Mouse (Mus musculus) heart, embryonic 15.5 days (tissue): Measurements from ENCODE around the gene Clmp. TPM values are rescaled to one million over a fixed set of nuclear protein-coding genes. Genes with fewer than 3 reads are reported as not detected.
"Not testable (repeated sequence)": the region's sequence is repeated elsewhere in the genome, so short reads cannot be mapped to it uniquely, and the experiment has no call there.

Experiments
- ATAC-seq: fragments of 200-750 bp; cut with Nextera tagmentation; replicated peaks from 2 replicates; pipeline ENCODE4 v1.8.0; 2017; ENCODE audit warnings: low read depth, moderate TSS enrichment; ENCODE audit not compliant: insufficient number of reproducible peaks, insufficient read depth, low FRiP score
- H3K27ac ChIP-seq: fragments of 300-500 bp; sonication (generic); 2 replicates; pipeline ENCODE4 v1.5.1; 2015; ENCODE audit warnings: mild to moderate bottlenecking, inconsistent platforms
- H3K27me3 ChIP-seq: fragments of 300-500 bp; sonication (generic); 2 replicates; pipeline ENCODE4 v1.6.1; 2015; ENCODE audit warnings: inconsistent platforms
- H3K36me3 ChIP-seq: fragments of 300-500 bp; sonication (generic); 2 replicates; pipeline ENCODE4 v1.6.1; 2015; ENCODE audit warnings: mild to moderate bottlenecking, inconsistent platforms
- H3K4me1 ChIP-seq: fragments of 300-500 bp; sonication (generic); replicated peaks from 2 replicates; pipeline ENCODE4 v1.6.1; 2015; ENCODE audit warnings: inconsistent platforms
- H3K4me2 ChIP-seq: fragments of 300-500 bp; sonication (generic); 2 replicates; pipeline ENCODE4 v1.6.1; 2015; ENCODE audit warnings: inconsistent platforms, mild to moderate bottlenecking, moderate library complexity
- H3K4me3 ChIP-seq: fragments of 300-500 bp; sonication (generic); 2 replicates; pipeline ENCODE4 v1.5.1; 2015; ENCODE audit warnings: mild to moderate bottlenecking, inconsistent platforms
- H3K9ac ChIP-seq: fragments of 300-500 bp; sonication (generic); 2 replicates; pipeline ENCODE4 v1.6.1; 2015; ENCODE audit warnings: mild to moderate bottlenecking, inconsistent platforms
- H3K9me3 ChIP-seq: fragments of 300-500 bp; sonication (generic); replicated peaks from 2 replicates; pipeline ENCODE4 v1.6.1; 2016; ENCODE audit warnings: inconsistent platforms
- WGBS: fragments of 180-500 bp; shearing (Covaris S2); methylation state at CpG from one replicate; pipeline ENCODE4 v1.1.7; 2015; ENCODE audit warnings: mixed read lengths; 5-methylcytosine and 5-hydroxymethylcytosine counted together
- polyA plus RNA-seq: library from polyadenylated mRNA; unstranded; fragments of >200 nt; fragmentation: Nextera tagmentation; extraction: Ambion mirVana; gene quantifications from 2 replicates; pipeline ENCODE4 v1.2.1, GENCODE M21; 2015

Clmp gene
- polyA plus RNA-seq, 1 experiment from 2014 or later, result 7.9 TPM

DNA sequence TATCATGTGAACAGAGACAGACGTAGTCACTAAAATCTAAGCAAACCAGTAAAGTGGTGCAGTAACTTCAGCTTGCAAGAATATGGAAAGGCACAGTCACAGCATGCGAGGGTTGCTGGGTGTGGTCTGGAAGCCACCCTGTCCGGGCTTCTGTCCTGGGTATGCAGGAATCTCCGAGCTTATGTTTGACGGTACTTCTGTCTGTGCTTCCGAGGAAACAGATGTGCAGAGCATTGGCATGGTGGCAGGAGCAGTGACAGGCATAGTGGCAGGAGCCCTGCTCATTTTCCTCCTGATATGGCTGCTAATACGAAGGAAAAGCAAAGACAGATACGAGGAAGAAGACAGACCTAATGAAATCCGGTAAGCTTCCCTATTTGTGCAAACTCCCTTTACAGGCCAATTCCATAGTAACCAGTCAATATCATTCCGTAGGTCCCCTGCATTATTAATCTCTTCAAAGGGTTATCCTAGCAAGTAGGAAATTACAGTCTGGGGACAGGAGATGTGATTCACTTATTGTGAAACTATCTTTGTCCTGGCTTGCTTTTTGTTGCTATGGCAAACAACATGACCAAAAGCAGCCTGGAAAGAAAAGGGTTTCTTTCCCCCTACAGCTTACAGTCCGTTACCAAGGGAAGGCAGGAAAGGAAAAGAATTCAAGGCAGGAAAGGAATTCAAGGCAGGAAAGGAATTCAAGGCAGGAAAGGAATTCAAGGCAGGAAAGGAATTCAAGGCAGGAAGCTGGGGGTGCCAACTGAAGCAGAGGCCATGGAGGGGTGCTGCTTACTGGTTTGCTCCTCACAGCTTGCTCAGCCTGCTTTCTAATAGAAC is 95.3 kb downstream of the Clmp start:
- Histone ChIP-seq H3K36me3 (no peaks in the 10 kb centered on the region), H3K9ac (no peak overlapping the region), H3K9me3 (no peaks in the 10 kb centered on the region), H3K4me1 (peaks cover 22% of the 10 kb centered on the region), H3K27ac (peak overlapping the region; percentile 69), H3K27me3 (no peaks in the 10 kb centered on the region), H3K4me3 (no peak overlapping the region), H3K4me2 (no peak overlapping the region)
- no peak for ATAC-seq
- WGBS, result 67% methylated on average over 11 of the region's 11 CpGs

DNA sequence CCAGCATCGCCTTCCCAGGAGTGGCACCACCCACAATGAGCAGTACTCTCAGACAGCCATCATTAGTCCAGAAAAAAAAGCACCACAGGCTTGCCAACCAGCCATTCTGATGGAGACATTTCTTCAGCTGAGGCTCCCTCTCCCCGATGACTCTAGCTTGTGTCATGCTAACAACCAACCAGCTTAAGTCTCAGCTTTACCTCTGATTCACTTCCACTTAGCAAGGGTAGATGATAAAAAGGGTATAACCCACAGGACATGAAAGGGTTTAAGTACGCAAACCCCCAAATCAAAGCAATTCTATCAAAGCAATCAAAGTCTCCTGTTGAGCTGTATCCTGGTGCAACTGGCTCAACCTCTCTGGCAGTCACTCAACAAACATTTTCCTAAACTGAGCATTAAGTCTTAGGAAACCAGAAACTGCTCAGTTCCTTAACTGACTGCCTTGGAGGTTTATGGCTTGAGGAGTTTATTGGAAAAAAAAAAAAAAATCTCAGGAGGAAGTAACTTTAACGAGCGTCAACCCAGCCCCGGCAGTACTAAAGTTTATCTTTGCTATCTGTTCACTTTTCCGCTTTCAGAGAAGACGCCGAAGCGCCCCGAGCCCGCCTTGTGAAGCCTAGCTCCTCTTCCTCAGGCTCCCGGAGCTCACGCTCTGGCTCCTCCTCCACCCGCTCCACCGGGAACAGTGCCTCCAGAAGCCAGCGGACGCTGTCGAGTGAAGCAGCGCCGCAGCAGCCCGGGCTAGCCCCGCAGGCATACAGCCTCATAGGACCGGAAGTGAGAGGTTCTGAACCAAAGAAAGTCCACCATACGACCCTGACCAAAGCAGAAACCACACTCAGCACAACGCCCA is 96.2 kb downstream of the Clmp start:
- peak overlapping the region; percentile 69 for H3K27ac ChIP-seq
- 25% methylated on average over 26 of the region's 26 CpGs for WGBS
- ATAC-seq, result peak; percentile 47
- H3K4me3 ChIP-seq, result peak overlapping the region; percentile 27
- H3K9me3 ChIP-seq, result no peaks in the 10 kb centered on the region
- no peaks in the 10 kb centered on the region for H3K27me3 ChIP-seq
- H3K4me1 ChIP-seq, result peaks cover 16% of the 10 kb centered on the region; the same call in 1 of the 2 replicates
- H3K9ac ChIP-seq, result peak overlapping the region; percentile 19; the same call in 1 of the 2 replicates
- H3K36me3 ChIP-seq, result no peaks in the 10 kb centered on the region
- H3K4me2 ChIP-seq, result peak overlapping the region; percentile 54

DNA sequence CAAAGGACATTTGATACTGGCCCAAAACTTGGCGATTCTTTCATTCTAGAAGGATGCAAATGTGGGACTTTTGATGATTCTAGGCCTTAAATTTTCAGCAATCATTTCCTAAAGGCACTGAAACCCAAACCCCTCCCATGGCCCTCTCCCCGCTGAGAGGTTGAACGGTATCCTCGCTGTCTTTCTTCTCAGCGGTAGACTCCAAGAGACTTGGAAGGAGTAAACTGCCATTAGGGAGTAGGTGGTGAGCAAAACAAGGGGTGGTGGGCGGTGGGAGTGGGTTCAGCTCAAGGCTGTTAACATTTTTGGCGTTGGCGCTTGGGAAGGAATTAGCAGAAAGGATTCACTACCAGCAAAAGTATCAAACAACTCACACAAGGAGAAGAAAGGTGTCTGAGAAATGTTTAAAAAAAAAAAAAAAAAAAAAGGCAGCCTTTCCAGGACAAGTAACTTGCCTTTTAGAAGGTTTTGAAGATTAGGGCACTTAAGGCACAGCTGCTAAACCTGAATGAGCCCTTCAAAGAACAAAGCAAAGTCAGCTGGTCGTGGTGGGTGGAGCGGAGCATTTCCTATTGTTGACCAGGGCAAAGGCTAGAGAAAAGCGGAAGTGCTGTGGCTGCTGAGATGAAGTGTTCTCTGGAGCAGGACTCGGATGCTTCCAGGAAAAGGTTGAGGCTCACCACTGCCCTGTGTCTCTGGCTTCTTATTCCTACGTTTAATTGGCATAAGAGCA is 98.0 kb downstream of the Clmp start:
- Histone ChIP-seq H3K27ac (peak overlapping the region; percentile 71), H3K4me3 (no peak overlapping the region), H3K4me2 (peak overlapping the region; percentile 36), H3K4me1 (peaks cover 15% of the 10 kb centered on the region; the same call in 1 of the 2 replicates), H3K36me3 (no peaks in the 10 kb centered on the region), H3K9ac (no peak overlapping the region), H3K27me3 (no peaks in the 10 kb centered on the region), H3K9me3 (no peaks in the 10 kb centered on the region)
- ATAC-seq, result peak; percentile 66; the same call in 1 of the 2 replicates
- WGBS, result 28% methylated on average over 13 of the region's 13 CpGs

DNA sequence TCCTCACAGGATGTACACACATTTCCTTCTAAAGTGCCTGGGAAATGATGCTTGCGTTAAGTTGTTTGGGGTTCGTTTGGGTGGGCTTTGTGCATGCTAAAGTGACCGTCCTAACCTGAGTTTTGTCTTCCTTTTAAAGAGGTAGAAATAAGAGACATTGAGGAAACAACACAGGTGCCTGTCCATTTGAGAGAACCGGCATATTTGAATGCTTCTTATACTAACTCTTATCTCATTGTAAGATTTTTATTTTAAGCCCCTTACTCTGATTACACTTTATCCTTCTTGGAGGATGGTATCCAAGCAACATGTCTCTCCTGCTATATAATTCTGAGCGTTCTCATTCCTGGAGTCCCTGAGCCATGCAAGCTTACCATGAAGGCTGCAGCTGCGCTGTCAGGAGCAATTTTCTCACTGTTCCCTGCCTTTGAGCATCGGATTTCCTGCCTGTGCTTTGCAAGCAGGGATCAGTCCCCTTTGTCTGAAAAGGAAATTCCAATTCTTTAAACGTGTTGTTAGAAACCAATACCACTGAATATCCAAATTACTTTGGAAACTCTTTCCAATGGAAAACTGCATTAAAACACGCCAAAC is 98.7 kb downstream of the Clmp start:
- Histone ChIP-seq H3K27ac (peak overlapping the region; percentile 61), H3K9me3 (no peaks in the 10 kb centered on the region), H3K4me3 (no peak overlapping the region), H3K4me1 (peaks cover 15% of the 10 kb centered on the region; the same call in 1 of the 2 replicates), H3K36me3 (no peaks in the 10 kb centered on the region), H3K9ac (no peak overlapping the region), H3K27me3 (no peaks in the 10 kb centered on the region), H3K4me2 (peak overlapping the region; percentile 36)
- 20% methylated on average over 9 of the region's 9 CpGs for WGBS
- no peak for ATAC-seq

DNA sequence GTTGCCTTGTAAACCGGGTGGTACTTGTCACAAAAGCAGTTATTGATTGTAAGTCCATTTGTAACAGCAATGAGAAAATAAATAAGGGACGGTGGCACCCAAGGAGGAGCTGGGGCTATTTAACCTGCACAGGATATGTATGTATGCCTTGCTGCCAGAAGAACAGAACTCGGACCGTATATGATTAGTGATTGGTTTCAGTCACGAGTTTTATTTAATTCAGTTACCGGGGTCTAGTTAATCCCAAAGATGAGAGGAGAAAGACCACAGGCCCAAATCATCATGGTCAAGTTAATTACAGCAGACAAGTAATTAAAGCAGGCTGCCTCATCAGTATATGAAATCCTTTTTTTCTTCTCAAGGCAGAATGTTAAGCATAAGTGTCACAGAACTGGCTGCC is 99.7 kb downstream of the Clmp start:
- Histone ChIP-seq H3K9me3 (no peaks in the 10 kb centered on the region), H3K4me1 (peaks cover 15% of the 10 kb centered on the region; the same call in 1 of the 2 replicates), H3K4me2 (no peak overlapping the region), H3K9ac (no peak overlapping the region), H3K27ac (no peak overlapping the region), H3K27me3 (no peaks in the 10 kb centered on the region), H3K4me3 (no peak overlapping the region), H3K36me3 (no peaks in the 10 kb centered on the region)
- ATAC-seq, result no peak
- 81% methylated on average over 6 of the region's 6 CpGs for WGBS

DNA sequence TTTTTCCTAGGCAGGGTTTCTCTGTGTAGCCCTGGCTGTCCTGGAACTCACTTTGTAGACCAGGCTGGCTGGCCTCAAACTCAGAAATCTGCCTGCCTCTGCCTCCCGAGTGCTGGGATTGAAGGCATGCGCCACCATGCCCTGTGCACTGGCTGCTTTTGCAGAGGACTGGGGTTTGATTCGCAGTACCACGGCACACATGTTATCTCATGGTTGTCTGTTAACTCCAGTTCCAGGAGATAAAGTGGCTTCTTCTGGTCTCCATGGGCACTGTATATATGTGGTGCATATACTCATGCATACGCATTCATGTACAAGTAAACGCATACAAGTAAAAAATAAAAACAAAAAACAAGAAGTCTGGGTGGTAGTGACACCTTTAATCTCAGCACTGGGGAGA is 101.1 kb downstream of the Clmp start:
- not testable (repeated sequence) for H3K4me2 ChIP-seq, H3K9me3 ChIP-seq, H3K27ac ChIP-seq, H3K4me3 ChIP-seq, H3K27me3 ChIP-seq, H3K9ac ChIP-seq, ATAC-seq, H3K36me3 ChIP-seq
- peaks cover 10% of the 10 kb centered on the region; the same call in 1 of the 2 replicates for H3K4me1 ChIP-seq
- 91% methylated on average over 6 of the region's 6 CpGs for WGBS

DNA sequence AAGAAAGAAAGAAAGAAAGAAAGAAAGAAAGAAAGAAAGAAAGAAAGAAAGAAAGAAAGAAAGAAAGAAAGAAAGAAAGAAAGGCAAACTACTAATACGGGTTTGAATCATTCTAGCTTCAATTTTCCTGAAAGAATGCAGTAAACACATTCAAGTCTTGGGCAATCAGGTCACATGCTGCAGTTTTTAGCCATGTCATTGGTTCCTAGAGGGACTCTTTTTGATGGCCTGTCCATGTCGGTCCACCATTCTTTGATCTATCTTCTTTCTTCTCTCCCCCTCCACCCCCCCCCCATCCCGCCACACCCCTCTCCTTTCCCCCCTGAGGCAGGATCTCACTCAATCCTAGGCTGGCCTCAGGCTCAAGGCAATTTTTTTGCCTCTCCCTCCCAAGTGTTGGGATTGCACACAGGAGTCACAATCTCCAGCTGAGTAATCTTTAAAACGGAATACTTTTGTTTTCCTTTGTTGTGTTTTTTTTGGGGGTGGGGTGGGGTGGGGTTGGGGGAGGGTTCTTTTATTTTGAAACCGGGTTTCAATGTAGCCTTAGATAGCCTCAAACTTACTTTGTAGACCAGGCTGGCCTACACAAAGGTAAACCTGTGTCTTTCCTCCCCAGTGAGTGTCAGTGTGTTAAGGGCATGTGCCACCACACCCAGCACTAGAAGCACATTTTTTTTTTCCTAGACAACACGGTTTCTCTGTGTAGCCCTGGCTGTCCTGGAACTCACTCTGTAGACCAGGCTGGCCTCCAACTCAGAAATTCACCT is 106.3 kb downstream of the Clmp start:
- H3K9me3 ChIP-seq, result no peaks in the 10 kb centered on the region
- H3K4me3 ChIP-seq, result no peak overlapping the region
- no peaks in the 10 kb centered on the region for H3K36me3 ChIP-seq
- no peak overlapping the region for H3K4me2 ChIP-seq
- ATAC-seq, result no peak
- H3K27ac ChIP-seq, result no peak overlapping the region
- H3K27me3 ChIP-seq, result no peaks in the 10 kb centered on the region
- WGBS, result 73% methylated on average over 6 of the region's 6 CpGs
- peaks cover 9% of the 10 kb centered on the region for H3K4me1 ChIP-seq
- H3K9ac ChIP-seq, result no peak overlapping the region

DNA sequence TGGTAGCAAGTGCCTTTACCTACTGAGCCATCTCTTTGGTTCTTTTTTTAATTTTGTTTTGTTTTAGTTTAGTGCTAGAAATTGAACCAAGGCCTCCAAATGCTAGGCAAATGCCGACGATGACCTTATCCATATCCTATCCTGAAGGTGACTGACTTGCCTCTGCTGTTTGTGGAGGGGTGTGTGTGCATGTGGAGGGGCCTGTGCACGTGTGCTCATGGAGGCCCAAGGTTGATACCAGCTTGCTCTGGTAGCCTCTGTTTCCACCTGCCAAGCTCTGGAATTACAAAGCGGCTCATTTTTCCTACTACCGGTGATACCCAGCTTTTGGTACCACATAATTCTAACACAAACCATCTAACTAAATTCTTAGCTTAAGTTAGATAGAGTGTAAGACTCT is 107.8 kb downstream of the Clmp start:
- 91% methylated on average over 5 of the region's 5 CpGs for WGBS
- H3K36me3 ChIP-seq, result no peaks in the 10 kb centered on the region
- no peaks in the 10 kb centered on the region for H3K9me3 ChIP-seq
- H3K27ac ChIP-seq, result no peak overlapping the region
- H3K9ac ChIP-seq, result no peak overlapping the region
- H3K4me1 ChIP-seq, result peaks cover 14% of the 10 kb centered on the region
- no peak overlapping the region for H3K4me2 ChIP-seq
- no peak overlapping the region for H3K4me3 ChIP-seq
- ATAC-seq, result no peak
- no peaks in the 10 kb centered on the region for H3K27me3 ChIP-seq

DNA sequence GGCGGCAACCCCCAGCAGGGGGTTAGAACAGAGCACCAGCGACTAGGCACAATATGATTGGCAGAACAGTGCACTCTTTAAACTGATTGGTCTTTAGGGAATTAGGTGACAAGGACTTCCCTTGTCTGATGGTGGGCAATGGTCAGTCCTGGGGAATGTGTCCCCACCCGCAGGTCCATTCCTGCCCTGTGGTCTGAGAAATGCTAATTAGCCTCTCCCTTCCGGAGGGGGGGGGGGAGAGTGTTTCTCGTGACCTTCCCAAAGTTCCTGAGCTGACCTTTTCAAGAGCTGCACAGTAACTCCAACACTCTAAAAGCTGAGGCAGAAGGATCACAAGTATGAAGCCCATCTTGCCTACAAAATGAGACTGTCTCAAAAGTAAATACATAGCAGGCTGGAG is 108.5 kb downstream of the Clmp start:
- 46% methylated on average over 5 of the region's 5 CpGs for WGBS
- Histone ChIP-seq H3K4me2 (no peak overlapping the region), H3K27ac (no peak overlapping the region), H3K9ac (no peak overlapping the region), H3K9me3 (no peaks in the 10 kb centered on the region), H3K4me1 (peaks cover 20% of the 10 kb centered on the region), H3K4me3 (no peak overlapping the region), H3K36me3 (no peaks in the 10 kb centered on the region), H3K27me3 (no peaks in the 10 kb centered on the region)
- no peak for ATAC-seq

DNA sequence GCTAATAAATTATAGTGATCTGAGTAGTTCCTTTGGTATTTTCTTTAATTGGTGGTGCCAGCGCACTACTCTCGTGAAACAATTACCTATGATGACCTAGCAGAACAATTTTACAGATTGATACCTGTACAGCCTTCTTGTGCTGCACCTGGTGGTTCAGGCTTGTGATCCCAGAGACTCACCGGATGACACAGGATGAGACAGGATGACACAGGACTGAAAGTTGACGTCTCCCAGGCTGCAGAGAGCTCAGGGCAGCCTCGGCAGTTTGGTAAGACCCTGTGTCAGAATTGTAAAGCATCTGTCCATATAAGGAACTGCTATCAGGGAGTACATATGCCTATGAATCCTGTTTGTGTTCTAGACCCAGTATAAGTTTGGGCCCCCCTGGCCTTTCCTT is 109.2 kb downstream of the Clmp start:
- H3K36me3 ChIP-seq, result no peaks in the 10 kb centered on the region
- peaks cover 24% of the 10 kb centered on the region for H3K4me1 ChIP-seq
- H3K4me2 ChIP-seq, result no peak overlapping the region
- no peaks in the 10 kb centered on the region for H3K9me3 ChIP-seq
- ATAC-seq, result no peak
- no peak overlapping the region for H3K27ac ChIP-seq
- H3K4me3 ChIP-seq, result no peak overlapping the region
- H3K9ac ChIP-seq, result no peak overlapping the region
- H3K27me3 ChIP-seq, result no peaks in the 10 kb centered on the region
- WGBS, result 56% methylated on average over 5 of the region's 5 CpGs
